Mouse (Mus musculus): ENCODE measurements at regions not wholly inside any gene's neighbourhood (a gene's known extent, or its start where the extent isn't known, plus 50 kb on each side); places are given as distances from the start of the nearest gene placed in this dataset.
A peak's percentile ranks its signal among the peaks of the same experiment; 100 is the strongest.

DNA sequence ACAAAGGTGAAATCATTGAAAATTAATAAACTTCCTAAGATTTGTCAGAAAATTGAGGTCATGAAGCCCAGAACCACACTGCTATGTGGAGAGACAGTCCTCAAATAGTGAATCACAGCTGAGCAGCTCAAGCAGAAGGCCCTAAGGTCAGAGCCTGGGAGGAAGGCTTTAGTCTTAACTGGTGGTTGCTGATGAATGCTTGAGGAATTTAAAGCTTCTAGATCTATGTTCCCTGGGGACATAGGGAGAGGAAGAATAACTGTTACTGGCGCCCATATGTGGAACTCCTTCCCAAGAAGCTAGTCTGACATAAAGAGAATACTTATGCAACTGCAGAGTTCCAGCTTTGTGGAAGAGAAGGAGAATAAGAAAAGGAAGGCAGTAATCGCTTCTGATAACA, 919.5 kb downstream of the D3Ertd751e start:
- no peak for DNase-seq

DNA sequence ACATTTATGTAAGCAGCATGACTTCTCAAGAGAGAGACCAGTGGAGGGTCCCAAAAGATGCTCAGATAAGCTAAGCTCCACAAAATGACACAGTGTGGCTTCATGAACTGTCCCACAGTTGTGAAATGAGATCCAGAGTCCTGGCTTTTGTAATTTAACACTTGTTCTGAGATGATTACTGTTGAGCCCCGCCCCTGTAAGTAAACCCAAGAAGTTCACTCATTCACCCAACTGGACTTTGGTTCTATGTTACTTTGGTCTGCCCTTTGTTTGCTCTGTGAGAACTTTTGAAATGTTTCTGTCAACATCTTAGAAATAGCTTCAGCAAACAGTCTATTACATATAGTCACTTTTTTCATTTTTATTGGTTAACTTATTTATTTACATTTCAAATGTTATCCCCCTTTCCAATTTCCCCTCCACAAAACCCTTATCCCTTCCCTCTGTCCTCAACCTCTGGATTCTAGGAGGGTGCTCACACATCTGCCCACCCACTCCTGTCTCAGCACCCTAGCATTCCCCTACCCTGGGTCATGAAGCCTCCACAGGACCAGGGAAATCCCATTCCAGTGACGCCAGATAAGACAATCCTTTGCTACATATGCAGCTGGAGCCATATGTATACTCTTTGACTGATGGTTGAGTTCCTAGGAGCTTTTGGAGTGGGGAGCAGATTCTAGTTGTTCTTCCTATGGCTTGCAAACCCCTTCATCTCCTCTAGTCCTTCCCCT, 934.4 kb downstream of the D3Ertd751e start:
- DNase-seq: no peak

DNA sequence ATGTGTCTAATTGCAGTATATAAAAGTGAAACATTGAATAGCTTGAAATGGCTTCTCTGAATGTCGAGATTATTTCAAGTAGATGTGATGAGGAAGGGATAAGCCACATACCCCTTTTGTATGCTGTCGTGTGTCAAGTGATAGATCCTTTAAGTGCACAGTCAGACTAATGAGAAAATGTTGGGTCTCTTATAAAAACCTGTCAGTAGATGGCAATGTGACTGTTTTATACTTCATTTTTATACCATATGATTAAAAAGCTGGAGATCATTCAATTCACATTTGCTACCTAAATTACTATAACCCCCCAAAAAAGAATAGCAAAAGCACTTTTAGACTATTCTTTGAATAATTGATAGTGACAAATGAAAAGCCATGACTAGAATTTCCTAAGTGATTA, 952.3 kb downstream of the D3Ertd751e start:
- DNase-seq: no peak

DNA sequence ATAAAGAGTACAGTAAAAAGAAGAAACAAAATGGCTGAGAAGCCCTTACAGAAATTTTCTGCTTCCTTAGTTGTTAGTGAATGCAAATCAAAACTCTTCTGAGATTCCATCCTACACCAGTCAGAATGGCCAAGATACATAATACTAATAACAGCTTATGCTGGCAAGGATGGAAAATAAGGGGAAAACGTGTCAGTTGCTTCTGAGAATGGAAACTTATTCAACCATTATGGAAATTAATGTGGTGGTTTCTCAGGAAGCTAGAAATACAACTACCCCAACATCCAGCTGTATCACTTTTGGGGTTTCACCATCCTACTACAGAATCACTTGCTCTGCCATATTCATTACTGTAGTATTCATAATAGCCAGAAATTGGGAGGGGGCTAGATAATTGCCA, 996.5 kb downstream of the D3Ertd751e start:
- no peak for DNase-seq

DNA sequence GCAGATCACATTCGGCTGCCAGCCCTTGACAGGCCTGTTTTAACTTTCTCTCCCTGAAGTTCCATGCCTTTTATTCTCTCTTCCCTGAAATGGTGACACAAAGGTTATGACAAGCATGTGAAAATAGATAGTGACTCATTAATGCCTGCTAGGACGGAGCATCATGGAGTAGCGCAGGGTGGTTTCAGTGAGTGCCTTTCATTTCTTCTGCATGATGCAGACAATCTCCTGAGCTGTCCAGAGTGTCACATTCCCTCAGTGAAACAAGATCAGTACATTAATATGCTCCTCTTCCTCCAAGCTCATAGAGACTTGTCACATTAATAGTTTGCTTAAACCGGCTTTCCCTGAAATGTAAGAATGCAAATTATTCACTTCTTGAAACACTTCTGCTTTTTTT, 1010.7 kb downstream of the D3Ertd751e start:
- DNase-seq: no peak

DNA sequence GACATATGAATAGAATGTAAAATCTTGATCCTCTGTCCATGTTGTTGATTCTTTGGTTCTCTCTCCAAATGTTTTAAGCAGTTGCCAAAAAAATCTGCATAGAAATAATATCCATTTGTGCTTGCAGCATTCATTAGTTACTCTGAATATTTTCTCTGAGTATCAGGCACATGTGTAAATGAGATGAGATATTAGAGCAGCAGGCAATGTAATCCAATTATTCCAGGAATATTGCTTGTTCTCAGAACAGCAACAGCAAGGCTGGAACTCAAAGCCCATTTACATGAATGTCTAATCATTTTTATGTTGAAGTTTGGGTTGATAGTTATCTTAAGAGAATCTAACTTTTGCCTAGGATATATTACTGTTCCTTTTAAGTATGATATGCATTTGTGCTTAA, 1014.9 kb downstream of the D3Ertd751e start:
- no peak for DNase-seq

DNA sequence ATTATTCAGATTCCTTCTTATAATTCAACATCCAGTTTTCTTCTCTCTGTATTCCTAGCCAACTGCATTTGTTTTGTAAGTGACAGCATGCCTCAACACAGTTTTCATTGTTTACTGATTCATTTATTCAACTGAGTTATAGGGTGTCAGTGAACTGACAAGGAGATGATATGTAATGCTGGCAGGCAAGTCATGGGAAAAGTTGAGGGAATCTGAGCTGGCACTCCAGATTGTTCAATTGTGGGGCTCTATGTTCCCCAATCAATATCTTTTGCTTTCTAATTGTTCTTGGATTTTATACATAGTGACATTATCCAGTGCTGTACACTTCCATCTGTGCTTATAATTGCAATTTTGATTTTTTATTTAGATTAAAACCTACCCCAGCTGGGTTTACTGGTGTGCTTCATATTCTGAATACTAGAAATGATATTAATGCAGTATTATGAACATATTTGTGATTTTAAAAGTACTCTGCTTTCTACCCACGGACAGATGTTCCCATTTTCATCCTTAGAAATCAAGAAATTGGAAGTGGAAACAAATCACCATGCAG, 1015.5 kb downstream of the D3Ertd751e start:
- DNase-seq: no peak

DNA sequence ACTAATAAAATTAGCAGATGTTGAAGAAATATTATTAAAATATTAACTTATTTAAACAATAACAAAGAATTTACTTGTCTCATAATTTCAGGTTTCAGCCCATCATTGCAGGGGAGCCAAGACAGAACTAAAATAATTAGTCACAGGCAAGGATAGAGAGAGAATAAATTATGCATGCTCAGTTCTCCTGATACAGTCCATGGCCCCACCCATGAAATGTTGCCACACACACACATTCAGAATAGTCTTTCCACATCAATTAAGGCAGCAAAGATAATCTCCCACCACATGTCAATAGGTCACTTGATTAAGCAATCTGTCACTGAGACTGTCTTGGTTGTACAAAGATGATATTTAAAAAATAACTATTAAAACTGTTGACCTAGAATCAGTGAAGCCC, 1019.8 kb downstream of the D3Ertd751e start:
- no peak for DNase-seq

DNA sequence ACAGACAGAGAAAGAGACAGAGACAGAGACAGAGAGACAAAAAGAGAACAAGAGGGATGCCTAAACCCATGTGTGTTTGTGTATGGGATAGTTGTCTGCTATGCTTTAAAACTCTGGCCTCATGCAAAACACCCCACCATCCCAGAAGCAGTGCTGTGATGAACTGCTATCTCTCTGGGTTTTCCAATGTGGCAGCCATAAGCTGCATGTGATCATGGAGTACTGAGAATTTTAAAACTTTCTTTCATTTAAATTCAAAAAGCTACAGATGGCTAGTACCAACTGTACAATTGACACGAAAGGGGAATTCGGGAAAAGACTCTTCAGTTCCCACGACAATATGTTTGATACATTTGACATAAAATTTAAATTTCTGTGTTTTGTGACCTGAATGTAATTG, 1041.1 kb downstream of the D3Ertd751e start:
- DNase-seq: no peak

DNA sequence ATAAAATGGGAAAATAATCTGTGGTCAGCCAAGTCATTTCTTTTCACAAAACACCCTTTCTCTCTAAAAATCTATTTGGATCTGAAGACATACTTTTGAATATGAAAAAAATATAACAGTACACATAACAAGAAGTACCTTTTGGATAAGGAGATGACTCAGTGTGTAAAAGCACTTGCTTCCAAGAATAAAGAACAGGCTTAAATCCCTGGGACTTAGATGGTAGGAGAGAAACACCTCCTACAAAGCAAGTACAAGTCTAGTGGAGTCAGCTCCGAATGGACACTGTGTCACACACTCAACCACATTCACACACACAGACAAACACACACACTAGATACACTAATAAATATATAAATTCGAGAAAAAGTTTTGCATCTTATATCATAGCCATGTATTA, 1041.8 kb downstream of the D3Ertd751e start:
- no peak for DNase-seq

DNA sequence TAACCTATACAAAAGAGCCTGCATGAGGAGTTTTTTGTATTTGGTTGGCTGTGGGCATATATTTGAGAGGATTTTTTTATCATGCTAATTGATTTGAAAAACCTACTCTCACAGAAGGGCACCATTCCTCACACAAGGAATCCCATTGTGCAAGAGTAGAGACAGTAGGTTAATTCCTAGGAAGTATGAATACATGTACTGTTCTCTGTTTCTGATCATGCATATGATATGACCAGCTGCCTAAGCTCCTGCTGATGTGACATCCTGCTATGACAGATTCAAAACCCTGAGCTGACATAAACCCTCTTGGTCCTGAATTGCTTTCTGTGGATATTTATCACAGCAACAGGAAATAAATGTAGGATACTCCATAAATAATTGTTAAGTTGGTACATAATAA, 1048.0 kb downstream of the D3Ertd751e start:
- no peak for DNase-seq

DNA sequence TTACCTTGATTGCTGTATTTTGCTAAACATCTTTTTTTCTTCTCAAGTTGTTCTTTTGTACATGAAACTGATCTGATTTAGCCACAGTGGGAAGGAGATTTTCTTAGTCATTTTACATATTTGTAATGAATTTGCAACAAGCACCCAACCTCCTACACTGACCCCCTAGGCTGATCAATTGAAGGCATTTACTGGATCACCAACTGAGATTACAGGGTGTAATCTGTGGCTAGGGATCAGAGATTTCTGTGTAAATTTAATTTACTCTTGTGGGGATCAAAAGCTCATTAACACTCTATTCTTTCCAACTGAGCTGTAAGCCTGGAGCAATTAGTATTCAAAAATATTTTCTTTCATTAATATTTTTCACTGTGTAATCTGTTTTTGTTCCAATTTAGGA, 1049.5 kb downstream of the D3Ertd751e start:
- DNase-seq: no peak

DNA sequence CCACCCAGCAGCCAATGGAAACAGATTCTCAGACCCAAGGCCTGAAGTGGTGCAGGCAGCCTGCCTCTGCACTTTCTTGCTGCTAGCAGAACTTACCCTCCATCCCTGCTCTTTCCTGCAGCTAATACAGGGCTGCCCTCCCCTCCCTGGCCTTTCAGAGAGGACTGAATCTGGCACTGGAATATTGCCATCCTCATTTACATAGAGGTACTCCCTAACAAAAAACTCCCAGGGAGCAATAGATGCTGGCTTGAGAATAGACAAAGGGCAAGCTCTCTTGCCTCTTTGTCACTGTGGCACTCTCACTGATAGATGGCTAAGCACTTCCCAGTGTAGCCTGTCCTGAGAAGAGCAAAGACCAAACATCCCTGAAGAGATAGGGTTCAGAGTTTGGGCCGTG, 1088.0 kb downstream of the D3Ertd751e start:
- no peak for DNase-seq

DNA sequence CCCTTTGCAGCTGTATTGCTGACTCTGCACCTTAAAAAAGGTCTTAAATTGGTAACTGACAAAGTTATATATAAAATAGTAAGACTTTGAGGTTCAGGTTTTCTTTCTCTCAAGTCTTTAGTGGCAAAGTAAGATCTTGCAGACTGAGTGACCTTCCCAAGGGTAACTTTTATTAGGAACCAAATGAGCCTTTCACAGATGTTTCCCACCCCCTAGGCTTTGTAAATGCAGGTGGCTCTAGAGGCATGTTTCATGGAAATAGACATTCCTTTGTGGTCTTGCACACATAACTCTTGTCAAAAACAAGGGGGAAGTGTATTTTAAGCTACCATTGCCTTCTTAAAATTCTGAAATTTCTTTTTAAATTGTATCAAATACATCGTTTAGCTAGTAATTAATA, 1125.0 kb downstream of the D3Ertd751e start:
- DNase-seq: no peak

DNA sequence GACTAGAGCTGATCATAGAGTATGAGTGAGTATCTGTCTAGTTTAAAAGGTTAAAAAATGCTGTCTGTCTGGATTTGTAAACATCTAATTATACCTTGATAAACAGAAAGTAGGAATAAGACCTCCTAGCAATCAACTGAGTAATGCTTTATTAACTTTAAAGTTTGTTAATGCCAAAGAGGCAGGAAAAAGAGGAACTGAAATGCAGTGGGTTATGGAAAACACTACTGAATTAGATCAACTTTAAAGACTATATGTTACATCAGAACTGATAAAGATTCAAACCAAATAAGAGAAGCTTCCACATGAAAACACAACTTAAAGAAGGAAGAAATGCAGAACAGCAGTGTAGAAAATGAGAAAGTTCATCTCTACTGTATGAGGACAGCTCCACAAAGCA, 1136.6 kb downstream of the D3Ertd751e start:
- no peak for DNase-seq

DNA sequence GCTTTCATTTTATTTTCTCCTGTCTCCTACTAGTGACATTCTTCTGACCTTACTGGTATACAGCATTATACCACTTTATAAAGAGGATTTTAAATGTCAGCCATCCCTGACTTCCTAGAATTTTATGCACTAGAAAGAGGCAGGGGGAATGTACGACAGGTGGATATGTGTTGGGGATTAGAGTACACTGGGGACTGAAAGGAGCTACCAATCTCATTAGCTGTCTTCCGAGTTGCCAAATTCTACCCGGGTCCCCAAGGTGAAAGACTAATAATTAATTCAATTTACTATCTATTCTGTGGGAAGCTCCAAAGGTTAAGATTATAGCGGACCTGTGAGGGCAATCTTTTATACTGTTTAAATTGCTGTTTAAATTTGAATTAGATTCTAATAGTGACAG, 1142.1 kb downstream of the D3Ertd751e start:
- no peak for DNase-seq

DNA sequence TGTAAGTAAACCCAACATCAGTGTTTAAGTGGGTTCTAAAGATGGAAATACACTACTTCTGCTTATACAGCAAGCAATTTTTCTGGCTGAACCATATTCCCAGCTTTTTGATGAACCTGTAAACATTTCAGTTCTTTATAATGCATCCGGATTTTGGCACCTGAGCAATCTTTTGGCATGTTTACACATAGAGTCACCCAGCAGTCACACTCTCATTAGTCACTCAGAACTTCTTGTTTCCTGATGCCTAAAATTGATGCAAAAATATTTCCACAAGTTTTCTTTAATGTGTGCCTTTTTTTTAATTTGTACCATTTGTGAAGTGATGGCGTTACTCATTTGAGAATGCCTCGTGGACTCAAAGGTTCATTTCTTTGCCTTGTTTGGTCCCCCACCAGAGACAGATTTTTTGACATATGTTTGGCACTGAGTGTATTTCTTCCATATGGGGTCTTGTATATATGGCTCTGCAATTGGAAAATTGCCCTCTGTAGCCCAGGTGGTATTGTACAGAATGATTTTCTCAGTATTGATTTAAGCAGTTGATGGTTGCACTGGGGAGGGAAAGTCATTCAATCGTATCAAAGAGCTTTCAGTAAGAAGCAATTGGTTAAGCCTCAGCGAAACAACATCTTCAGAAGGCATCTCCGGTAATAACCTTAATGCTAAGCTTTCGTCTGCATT, 1149.7 kb downstream of the D3Ertd751e start:
- peak; percentile 5 to 52 for DNase-seq

DNA sequence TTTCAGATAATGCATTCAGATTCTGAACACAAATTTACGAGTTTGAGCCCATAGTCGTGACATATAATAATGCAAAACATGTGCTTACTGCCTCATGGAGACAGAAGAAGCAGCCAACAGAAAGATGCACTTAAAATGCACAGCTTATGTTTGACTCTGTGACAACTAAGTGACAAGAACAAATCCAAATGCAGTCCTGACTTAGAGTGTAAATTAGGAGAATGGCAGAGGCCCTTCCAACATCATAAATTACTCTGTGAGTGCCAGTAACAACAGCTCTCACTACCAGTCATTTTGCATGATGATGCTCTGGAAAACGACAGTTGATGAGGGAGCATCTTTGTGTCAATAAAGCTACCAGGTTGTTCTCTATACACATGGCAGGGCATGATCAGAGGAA, 1153.4 kb downstream of the D3Ertd751e start:
- no peak for DNase-seq

DNA sequence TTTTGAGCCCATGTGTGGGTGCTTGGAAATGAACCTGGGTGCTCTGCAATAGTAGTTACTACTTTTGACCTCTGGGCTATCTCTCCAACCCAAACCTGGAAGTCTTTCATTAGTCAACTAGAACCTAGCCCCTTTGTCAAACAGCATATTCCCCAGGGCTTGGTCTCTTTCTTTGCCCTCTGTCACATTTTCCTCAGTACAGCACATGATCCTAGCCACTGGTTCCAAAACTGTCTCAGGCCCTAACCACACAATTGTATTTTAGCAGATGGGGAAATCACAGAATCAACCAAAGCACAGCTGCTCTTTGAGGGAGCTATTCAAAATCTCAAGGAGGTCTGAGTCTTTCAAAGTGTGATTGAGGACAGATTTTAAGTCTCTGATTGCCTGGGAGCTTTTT, 1155.5 kb downstream of the D3Ertd751e start:
- no peak for DNase-seq

DNA sequence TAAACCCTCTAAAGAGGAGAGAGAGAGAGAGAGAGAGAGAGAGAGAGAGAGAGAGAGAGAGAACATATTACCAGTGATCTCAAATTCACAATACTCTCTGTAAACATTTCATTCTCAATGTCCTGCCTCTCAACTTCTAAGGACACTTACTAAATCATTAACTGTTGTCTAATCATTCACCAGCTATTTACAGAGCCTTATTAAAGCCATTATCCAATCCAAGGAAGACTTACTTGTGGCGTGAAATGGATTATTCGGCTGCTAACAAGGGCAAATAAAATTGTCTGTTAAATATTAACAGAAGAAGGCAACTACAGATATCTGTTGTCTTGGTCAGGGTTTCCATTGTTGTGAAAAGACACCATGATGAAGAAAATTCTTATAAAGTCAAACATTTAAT, 1156.5 kb downstream of the D3Ertd751e start:
- no peak for DNase-seq

DNA sequence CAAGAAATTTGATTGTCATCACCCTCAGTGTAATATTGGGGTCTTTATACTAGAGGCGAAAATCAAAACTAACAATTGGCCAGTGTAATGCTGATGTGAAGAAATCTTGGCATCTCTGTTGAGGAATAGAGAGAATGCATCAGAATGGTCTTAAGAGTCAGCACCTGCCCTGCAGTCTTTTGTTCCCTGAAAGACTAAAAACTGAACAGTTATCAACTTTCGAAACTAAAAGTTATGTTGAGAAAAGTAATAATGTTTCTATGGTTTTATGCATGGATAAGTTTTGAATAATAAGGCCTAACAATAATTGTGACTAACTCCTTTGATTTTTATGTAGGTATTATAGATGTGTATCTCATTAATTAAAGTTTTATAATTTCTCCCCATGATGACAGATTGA, 1158.6 kb downstream of the D3Ertd751e start:
- DNase-seq: no peak

DNA sequence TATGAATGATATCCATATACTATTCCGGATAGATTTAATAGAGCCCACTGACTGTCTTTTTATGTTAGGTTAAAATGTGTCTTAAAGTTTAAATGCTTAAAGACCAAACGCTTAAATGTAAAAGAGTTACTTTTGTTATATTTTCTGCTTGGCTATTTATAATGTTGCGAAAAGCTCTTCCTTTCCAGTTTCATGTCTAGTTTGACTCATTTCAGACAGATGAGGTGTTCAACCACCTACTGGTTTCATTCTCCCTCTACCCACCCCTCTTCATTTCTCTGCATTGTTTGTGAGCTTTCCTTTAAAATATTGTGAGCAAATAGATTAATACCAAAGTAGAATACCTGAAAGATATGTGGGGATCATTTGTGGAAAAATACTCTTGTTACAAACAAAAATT, 1163.8 kb downstream of the D3Ertd751e start:
- DNase-seq: no peak

DNA sequence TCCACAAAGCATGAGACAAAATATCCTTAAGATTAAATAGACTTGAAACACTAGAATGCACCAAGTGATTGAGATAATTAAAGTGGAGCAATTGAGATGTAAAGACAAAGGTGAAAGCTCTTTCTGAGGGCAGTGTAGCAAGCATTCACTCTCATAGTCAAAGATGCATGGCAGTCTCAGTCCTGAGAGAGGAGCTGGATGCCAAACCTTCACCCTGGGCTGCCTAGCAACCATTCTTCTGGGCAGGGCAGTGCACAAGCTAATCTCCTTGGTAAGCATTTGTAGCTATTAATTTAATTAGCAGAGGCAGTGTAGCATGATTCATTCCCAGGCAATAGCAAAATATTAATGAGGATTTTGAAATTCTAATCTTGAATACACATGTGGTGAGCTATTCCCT, 1166.0 kb downstream of the D3Ertd751e start:
- DNase-seq: peak; percentile 15

DNA sequence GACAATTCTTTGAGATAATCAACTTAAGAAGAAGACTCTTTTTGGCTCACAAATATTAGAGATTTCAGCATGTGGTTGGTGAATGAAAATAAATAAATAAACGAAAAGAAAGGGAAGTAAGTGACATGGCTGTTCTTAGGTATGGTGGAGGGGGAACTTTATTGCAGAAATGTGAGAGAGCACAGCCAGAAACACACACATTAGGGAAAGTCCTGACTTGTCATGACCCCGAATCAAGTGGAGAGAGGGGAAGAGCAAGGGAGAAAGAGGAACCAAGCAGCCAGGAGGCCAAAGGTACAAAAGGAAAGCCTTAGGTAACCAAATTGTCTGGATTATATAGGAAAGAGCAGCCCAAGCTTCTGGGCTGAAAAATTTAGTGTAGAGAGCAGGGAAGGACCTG, 1172.7 kb downstream of the D3Ertd751e start:
- no peak for DNase-seq

DNA sequence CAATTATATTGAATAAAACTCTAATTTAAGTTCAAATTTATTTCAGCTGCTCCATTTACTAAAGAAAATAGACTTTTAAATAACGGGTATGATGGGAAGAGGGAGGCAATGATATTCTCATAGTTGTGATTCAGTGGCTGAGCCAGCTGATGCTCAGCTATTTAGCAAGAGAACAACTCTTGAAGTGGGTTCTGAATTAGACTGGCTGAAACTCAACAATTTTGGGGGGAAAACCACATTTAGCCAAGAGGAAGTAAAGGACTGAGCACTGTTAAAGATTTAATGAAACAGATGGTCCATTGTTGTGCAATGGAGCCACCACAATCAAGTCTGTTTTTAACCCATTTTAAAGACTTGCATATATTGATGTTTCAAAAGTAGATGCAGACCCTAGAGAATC, 1193.0 kb downstream of the D3Ertd751e start:
- no peak for DNase-seq

Data from cerebellum, postnatal 14 days (tissue).